Mouse (Mus musculus): Measurements from ENCODE around the gene Dtx3. TPM values are rescaled to one million over a fixed set of nuclear protein-coding genes. Genes with fewer than 3 reads are reported as not detected.
"Not testable (repeated sequence)": the region's sequence is repeated elsewhere in the genome, so short reads cannot be mapped to it uniquely, and the experiment has no call there.

The Dtx3 gene
- polyA plus RNA-seq, 1 experiment from 2014 or later: 93.8 TPM

- 82% methylated on average over 10 of the region's 10 CpGs for WGBS
- ATAC-seq (replicated peaks; ENCODE audit: insufficient number of reproducible peaks, low FRiP score, low TSS enrichment, low read depth): not testable (repeated sequence)
Observed at GRCm38 (mm10) chr10:127152556-127152955, 43.0 kb downstream of the Dtx3 start.

DNA sequence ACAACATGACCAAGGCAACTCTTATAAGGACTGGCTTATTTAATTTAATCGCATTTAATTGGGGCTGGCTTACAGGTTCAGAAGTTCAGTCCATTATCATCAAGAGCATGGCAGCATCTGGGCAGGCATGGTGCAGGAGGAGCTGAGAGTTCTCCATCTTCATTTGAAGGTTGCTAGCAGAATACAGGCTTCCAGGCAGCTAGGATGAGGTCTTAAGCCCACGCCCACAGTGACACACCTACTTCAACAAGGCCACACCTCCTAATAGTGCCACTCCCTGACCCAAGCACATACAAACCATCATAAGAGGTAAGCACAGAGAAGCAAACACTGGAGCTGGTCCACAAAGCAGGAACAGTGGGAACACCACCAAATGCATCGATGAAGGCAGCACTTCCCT, 44.3 kb downstream of the Dtx3 start:
- not testable (repeated sequence) for DNase-seq (ENCODE audit: low spot score); H3K9ac ChIP-seq (replicated peaks; ENCODE audit: low read length); ATAC-seq (replicated peaks; ENCODE audit: insufficient number of reproducible peaks, low FRiP score, low TSS enrichment, low read depth); H3K4me2 ChIP-seq (ENCODE audit: low read depth, low read length); H3K4me1 ChIP-seq (ENCODE audit: control insufficient read depth, insufficient read depth, low read length); H3K9me3 ChIP-seq (replicated peaks; ENCODE audit: control insufficient read depth, low read length); H3K27ac ChIP-seq (replicated peaks; ENCODE audit: low read depth, low read length); H3K36me3 ChIP-seq (replicated peaks; ENCODE audit: control insufficient read depth, insufficient read depth, low read depth, low read length); H3K27me3 ChIP-seq (ENCODE audit: control insufficient read depth, insufficient read depth, low read length); H3K4me3 ChIP-seq (ENCODE audit: low read depth, low read length)
- 87% methylated on average over 3 of the region's 3 CpGs for WGBS

More at GRCm38 (mm10) chr10:127152556-127152955, 43.0 kb downstream of the Dtx3 start:
- not testable (repeated sequence) for H3K4me2 ChIP-seq (ENCODE audit: low read depth, low read length); H3K4me3 ChIP-seq (ENCODE audit: low read depth, low read length); H3K27ac ChIP-seq (replicated peaks; ENCODE audit: low read depth, low read length); H3K36me3 ChIP-seq (replicated peaks; ENCODE audit: control insufficient read depth, insufficient read depth, low read depth, low read length); H3K27me3 ChIP-seq (ENCODE audit: control insufficient read depth, insufficient read depth, low read length); H3K9ac ChIP-seq (replicated peaks; ENCODE audit: low read length); H3K4me1 ChIP-seq (ENCODE audit: control insufficient read depth, insufficient read depth, low read length); DNase-seq (ENCODE audit: low spot score); H3K9me3 ChIP-seq (replicated peaks; ENCODE audit: control insufficient read depth, low read length)

- Histone ChIP-seq H3K27me3 (ENCODE audit: control insufficient read depth, insufficient read depth, low read length) (no peaks in the 10 kb centered on the region), H3K4me2 (ENCODE audit: low read depth, low read length) (no peak overlapping the region), H3K27ac (replicated peaks; ENCODE audit: low read depth, low read length) (no peak overlapping the region), H3K9me3 (replicated peaks; ENCODE audit: control insufficient read depth, low read length) (no peaks in the 10 kb centered on the region), H3K4me3 (ENCODE audit: low read depth, low read length) (no peak overlapping the region), H3K9ac (replicated peaks; ENCODE audit: low read length) (no peak overlapping the region), H3K36me3 (replicated peaks; ENCODE audit: control insufficient read depth, insufficient read depth, low read depth, low read length) (no peaks in the 10 kb centered on the region), H3K4me1 (ENCODE audit: control insufficient read depth, insufficient read depth, low read length) (no peaks in the 10 kb centered on the region)
- WGBS: 89% methylated on average over 4 of the region's 4 CpGs
- ATAC-seq (replicated peaks; ENCODE audit: insufficient number of reproducible peaks, low FRiP score, low TSS enrichment, low read depth) (no peak), DNase-seq (ENCODE audit: low spot score) (no peak)
Observed at GRCm38 (mm10) chr10:127150471-127150872, 45.1 kb downstream of the Dtx3 start.

DNA sequence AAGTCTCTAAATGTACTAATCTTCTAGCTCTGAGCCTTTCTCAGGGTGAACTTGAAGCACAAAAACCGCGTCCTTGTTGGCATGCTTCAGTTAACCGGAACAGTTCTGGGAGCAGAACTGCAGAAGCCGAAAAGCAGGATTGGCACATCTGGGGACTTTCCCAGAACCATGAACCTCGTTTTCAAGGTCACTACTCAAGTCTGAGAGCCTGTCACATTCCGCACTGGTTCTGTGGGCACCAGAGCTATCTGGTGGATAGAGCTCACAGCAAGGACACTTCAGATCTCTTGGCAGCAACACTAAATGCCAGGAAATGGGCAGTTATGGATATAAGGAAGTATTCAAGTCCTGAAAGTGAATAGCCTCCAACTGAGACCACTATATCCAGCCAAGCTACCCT, 48.4 kb downstream of the Dtx3 start:
- no peaks in the 10 kb centered on the region for H3K36me3 ChIP-seq (replicated peaks; ENCODE audit: control insufficient read depth, insufficient read depth, low read depth, low read length)
- no peaks in the 10 kb centered on the region for H3K4me1 ChIP-seq (ENCODE audit: control insufficient read depth, insufficient read depth, low read length)
- no peak overlapping the region for H3K4me2 ChIP-seq (ENCODE audit: low read depth, low read length)
- H3K9ac ChIP-seq (replicated peaks; ENCODE audit: low read length): no peak overlapping the region
- 81% methylated on average over 6 of the region's 6 CpGs for WGBS
- no peaks in the 10 kb centered on the region for H3K27me3 ChIP-seq (ENCODE audit: control insufficient read depth, insufficient read depth, low read length)
- ATAC-seq (replicated peaks; ENCODE audit: insufficient number of reproducible peaks, low FRiP score, low TSS enrichment, low read depth) (no peak), DNase-seq (ENCODE audit: low spot score) (no peak)
- no peak overlapping the region for H3K4me3 ChIP-seq (ENCODE audit: low read depth, low read length)
- H3K9me3 ChIP-seq (replicated peaks; ENCODE audit: control insufficient read depth, low read length): no peaks in the 10 kb centered on the region
- no peak overlapping the region for H3K27ac ChIP-seq (replicated peaks; ENCODE audit: low read depth, low read length)

- Histone ChIP-seq H3K9ac (replicated peaks; ENCODE audit: low read length) (no peak overlapping the region), H3K36me3 (replicated peaks; ENCODE audit: control insufficient read depth, insufficient read depth, low read depth, low read length) (no peaks in the 10 kb centered on the region), H3K4me1 (ENCODE audit: control insufficient read depth, insufficient read depth, low read length) (no peaks in the 10 kb centered on the region), H3K4me3 (ENCODE audit: low read depth, low read length) (no peak overlapping the region), H3K27ac (replicated peaks; ENCODE audit: low read depth, low read length) (no peak overlapping the region), H3K9me3 (replicated peaks; ENCODE audit: control insufficient read depth, low read length) (no peaks in the 10 kb centered on the region), H3K27me3 (ENCODE audit: control insufficient read depth, insufficient read depth, low read length) (no peaks in the 10 kb centered on the region), H3K4me2 (ENCODE audit: low read depth, low read length) (no peak overlapping the region)
- ATAC-seq (replicated peaks; ENCODE audit: insufficient number of reproducible peaks, low FRiP score, low TSS enrichment, low read depth) (no peak), DNase-seq (ENCODE audit: low spot score) (no peak)
- 76% methylated on average over 4 of the region's 5 CpGs for WGBS
Observed at GRCm38 (mm10) chr10:127145303-127145702, 50.2 kb downstream of the Dtx3 start.

DNA sequence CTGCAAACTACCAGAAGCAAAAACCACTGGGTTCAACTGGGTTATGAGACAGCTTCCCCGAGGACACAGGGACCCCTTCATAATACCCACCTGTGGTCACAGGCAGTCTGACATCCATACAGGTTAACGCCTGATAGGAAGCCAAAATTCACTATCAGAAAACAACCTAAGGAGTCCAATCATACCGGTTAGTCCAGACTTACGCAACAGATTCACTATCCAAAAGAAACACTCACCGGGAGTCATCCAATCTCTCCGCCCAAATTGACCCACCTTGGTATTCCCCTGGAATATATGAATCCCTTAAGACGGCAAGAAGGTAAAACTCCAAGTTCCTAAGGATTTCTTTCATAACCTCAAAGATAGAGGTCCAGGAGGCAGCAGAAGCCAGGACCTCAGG, 51.0 kb downstream of the Dtx3 start:
- no peaks in the 10 kb centered on the region for H3K27me3 ChIP-seq (ENCODE audit: control insufficient read depth, insufficient read depth, low read length)
- 88% methylated on average over 7 of the region's 7 CpGs for WGBS

DNA sequence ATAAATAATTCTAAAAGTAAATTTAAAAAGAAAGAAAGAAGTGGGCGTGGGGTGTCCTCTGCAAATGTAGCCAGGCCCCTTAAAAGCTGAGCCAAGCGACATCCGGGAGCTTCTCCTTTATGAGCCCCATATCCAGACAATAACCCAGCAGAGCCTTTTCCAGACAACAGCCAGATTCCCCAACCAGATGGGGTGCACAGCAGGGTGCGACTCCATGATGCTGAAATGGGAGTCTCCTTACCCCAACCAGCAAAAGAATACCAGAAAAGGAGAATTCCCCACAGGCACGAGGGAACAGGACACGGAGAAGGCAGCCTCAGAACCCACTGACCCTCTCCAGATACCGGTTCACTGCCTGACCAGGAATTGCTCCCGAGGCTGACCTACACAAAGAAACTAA, 52.3 kb downstream of the Dtx3 start:
- Histone ChIP-seq H3K4me3 (ENCODE audit: low read depth, low read length) (no peak overlapping the region), H3K27ac (replicated peaks; ENCODE audit: low read depth, low read length) (no peak overlapping the region), H3K4me2 (ENCODE audit: low read depth, low read length) (no peak overlapping the region), H3K9me3 (replicated peaks; ENCODE audit: control insufficient read depth, low read length) (no peaks in the 10 kb centered on the region), H3K9ac (replicated peaks; ENCODE audit: low read length) (no peak overlapping the region), H3K4me1 (ENCODE audit: control insufficient read depth, insufficient read depth, low read length) (no peaks in the 10 kb centered on the region), H3K27me3 (ENCODE audit: control insufficient read depth, insufficient read depth, low read length) (no peaks in the 10 kb centered on the region), H3K36me3 (replicated peaks; ENCODE audit: control insufficient read depth, insufficient read depth, low read depth, low read length) (no peaks in the 10 kb centered on the region)
- ATAC-seq (replicated peaks; ENCODE audit: insufficient number of reproducible peaks, low FRiP score, low TSS enrichment, low read depth) (no peak), DNase-seq (ENCODE audit: low spot score) (no peak)
- WGBS: 82% methylated on average over 8 of the region's 8 CpGs

More for the DNA sequence above, 51.0 kb downstream of the Dtx3 start:
- DNase-seq (ENCODE audit: low spot score): no peak
- no peaks in the 10 kb centered on the region for H3K4me1 ChIP-seq (ENCODE audit: control insufficient read depth, insufficient read depth, low read length)
- H3K4me2 ChIP-seq (ENCODE audit: low read depth, low read length): no peak overlapping the region
- no peaks in the 10 kb centered on the region for H3K36me3 ChIP-seq (replicated peaks; ENCODE audit: control insufficient read depth, insufficient read depth, low read depth, low read length)
- H3K9ac ChIP-seq (replicated peaks; ENCODE audit: low read length): no peak overlapping the region
- ATAC-seq (replicated peaks; ENCODE audit: insufficient number of reproducible peaks, low FRiP score, low TSS enrichment, low read depth): no peak
- no peaks in the 10 kb centered on the region for H3K9me3 ChIP-seq (replicated peaks; ENCODE audit: control insufficient read depth, low read length)
- no peak overlapping the region for H3K4me3 ChIP-seq (ENCODE audit: low read depth, low read length)
- no peak overlapping the region for H3K27ac ChIP-seq (replicated peaks; ENCODE audit: low read depth, low read length)

- WGBS: 66% methylated on average over 8 of the region's 8 CpGs
- DNase-seq (ENCODE audit: low spot score) (no peak), ATAC-seq (replicated peaks; ENCODE audit: insufficient number of reproducible peaks, low FRiP score, low TSS enrichment, low read depth) (no peak)
- Histone ChIP-seq H3K27ac (replicated peaks; ENCODE audit: low read depth, low read length) (no peak overlapping the region), H3K4me1 (ENCODE audit: control insufficient read depth, insufficient read depth, low read length) (no peaks in the 10 kb centered on the region), H3K27me3 (ENCODE audit: control insufficient read depth, insufficient read depth, low read length) (no peaks in the 10 kb centered on the region), H3K9me3 (replicated peaks; ENCODE audit: control insufficient read depth, low read length) (no peaks in the 10 kb centered on the region), H3K4me3 (ENCODE audit: low read depth, low read length) (no peak overlapping the region), H3K9ac (replicated peaks; ENCODE audit: low read length) (no peak overlapping the region), H3K4me2 (ENCODE audit: low read depth, low read length) (no peak overlapping the region), H3K36me3 (replicated peaks; ENCODE audit: control insufficient read depth, insufficient read depth, low read depth, low read length) (no peaks in the 10 kb centered on the region)
Observed at GRCm38 (mm10) chr10:127141500-127141899, 54.0 kb downstream of the Dtx3 start.
